Mouse (Mus musculus) olfactory bulb, adult 2 months (tissue): ENCODE measurements around the gene Os9. TPM values are rescaled to one million over a fixed set of nuclear protein-coding genes. Genes with fewer than 3 reads are reported as not detected.

Source experiments
- H3K27ac ChIP-seq: fragments of 200-500 bp; 2 replicates; pipeline ENCODE4 v1.5.1; 2012; ENCODE audit warnings: low read depth, low read length; ENCODE audit not compliant: insufficient read depth
- H3K4me1 ChIP-seq: fragments of 200-500 bp; 2 replicates; pipeline ENCODE4 v1.6.1; 2012; ENCODE audit warnings: low read length; ENCODE audit not compliant: control insufficient read depth, insufficient read depth
- H3K4me3 ChIP-seq: fragments of 200-500 bp; 2 replicates; pipeline ENCODE4 v1.5.1; 2012; ENCODE audit warnings: mild to moderate bottlenecking, low read depth, low read length, moderate library complexity; ENCODE audit not compliant: insufficient read depth
- CTCF ChIP-seq: fragments of 200-500 bp; IDR thresholded peaks from 2 replicates; pipeline ENCODE4 v1.5.1; 2012; ENCODE audit warnings: low read depth, mild to moderate bottlenecking, low read length, moderate library complexity; ENCODE audit not compliant: insufficient read depth
- POLR2A ChIP-seq: fragments of 200-500 bp; IDR thresholded peaks from 2 replicates; pipeline ENCODE4 v1.6.1; 2012; ENCODE audit warnings: mild to moderate bottlenecking, low read depth, low read length, moderate library complexity; ENCODE audit not compliant: insufficient read depth
- WGBS: fragments of 180-500 bp; shearing (Covaris S2); methylation state at CpG from one replicate; pipeline ENCODE4 v1.1.7; 2018; 5-methylcytosine and 5-hydroxymethylcytosine counted together
- polyA plus RNA-seq: library from polyadenylated mRNA; stranded (reverse); fragments of >200 nt; gene quantifications from 2 replicates; pipeline ENCODE4 v1.2.4, GENCODE M21; 2012; ENCODE audit warnings: low replicate concordance; ENCODE audit not compliant: missing spikeins, insufficient read depth, insufficient read length

Os9 gene
- polyA plus RNA-seq, 1 experiment = 124 TPM

- Histone ChIP-seq H3K27ac (no peak within 1 kb of the TSS), H3K4me3 (no peak within 1 kb of the TSS), H3K4me1 (peaks cover 13% of the 10 kb centered on the region)
- 28% methylated on average over 5 of the region's 5 CpGs for WGBS
- TF ChIP-seq CTCF (no peak), POLR2A (no peak)
Measured at GRCm38 (mm10) chr10:127047954-127048353, 73.0 kb downstream of the Os9 start, which contains the start of gene Cyp27b1. TSS of gene Cyp27b1 (plus strand) at chr10:127048250.

Other genes with a start within 250 kb of the Os9 start
- gene Atp23, start 219.8 kb downstream of the Os9 start, polyA plus RNA-seq = not detected in 2 replicates
- not detected in 2 replicates for gene Ctdsp2, start 142.4 kb downstream of the Os9 start, polyA plus RNA-seq
- gene Avil, start 120.4 kb downstream of the Os9 start, polyA plus RNA-seq = not detected in 2 replicates
- not detected in 2 replicates for gene Tsfm, start 90.3 kb downstream of the Os9 start, polyA plus RNA-seq
- not detected in 2 replicates for gene Mettl1, start 79.7 kb downstream of the Os9 start, polyA plus RNA-seq
- not detected in 2 replicates for gene Eef1akmt3, start 79.6 kb downstream of the Os9 start, polyA plus RNA-seq
- gene Cyp27b1, start 72.9 kb downstream of the Os9 start, polyA plus RNA-seq = not detected in 2 replicates
- not detected in 2 replicates for gene March9, start 60.9 kb downstream of the Os9 start, polyA plus RNA-seq
- gene Cdk4, start 57.6 kb downstream of the Os9 start, polyA plus RNA-seq = not detected in 2 replicates
- gene Tspan31, start 50.9 kb downstream of the Os9 start, polyA plus RNA-seq = not detected in 2 replicates
- gene Agap2, start 45.8 kb downstream of the Os9 start, polyA plus RNA-seq = 219 TPM in 1 of 2 replicates, not detected in the other
- gene B4galnt1, start 44.1 kb upstream of the Os9 start, polyA plus RNA-seq = not detected in 2 replicates
- not detected in 2 replicates for gene Slc26a10, start 59.5 kb upstream of the Os9 start, polyA plus RNA-seq
- gene Arhgef25, start 69.0 kb upstream of the Os9 start, polyA plus RNA-seq = not detected in 2 replicates
- 159 TPM in 1 of 2 replicates, not detected in the other for gene Dtx3, start 74.6 kb upstream of the Os9 start, polyA plus RNA-seq
- gene Pip4k2c, start 90.5 kb upstream of the Os9 start, polyA plus RNA-seq = 102 TPM in 1 of 2 replicates, not detected in the other
- 72.6 and 160 TPM in 2 replicates for gene Kif5a, start 142.2 kb upstream of the Os9 start, polyA plus RNA-seq
- not detected in 2 replicates for gene Dctn2, start 145.2 kb upstream of the Os9 start, polyA plus RNA-seq
- not detected in 2 replicates for gene Mbd6, start 167.9 kb upstream of the Os9 start, polyA plus RNA-seq
- not detected in 2 replicates for gene Mars, start 190.7 kb upstream of the Os9 start, polyA plus RNA-seq
- 260 TPM in 1 of 2 replicates, not detected in the other for gene Arhgap9, start 200.8 kb upstream of the Os9 start, polyA plus RNA-seq
- gene Gli1, start 220.8 kb upstream of the Os9 start, polyA plus RNA-seq = not detected in 2 replicates
- gene Inhbe, start 233.3 kb upstream of the Os9 start, polyA plus RNA-seq = not detected in 2 replicates
- gene Inhbc, start 249.3 kb upstream of the Os9 start, polyA plus RNA-seq = not detected in 2 replicates